17 mouse cellular contexts compared by ENCODE assay signal in genomic region chr14:102898445-102898844, GRCm38 (mm10).
DNase-seq lines count a peak whose midpoint lies in the region; ATAC-seq and TF ChIP-seq lines count a peak whose summit lies in the region.
"Had no signal": no experiment of that assay in that cellular context is flagged by ENCODE, and none has a peak within 500 bp of the region (broad histone marks: within the 10 kb centered on the region; RNA-seq: fewer than 3 reads in every experiment).

No protein-coding gene starts in this region.

- H3K4me2 ChIP-seq in forebrain, postnatal 0 days (ENCODE audit: low read depth), result no peak overlapping the region
- no peak overlapping the region for H3K4me2 ChIP-seq in heart, embryonic 12.5 days
- H3K4me2 ChIP-seq in lung, postnatal 0 days (replicated peaks; ENCODE audit: low read depth, low read length), result no peak overlapping the region
- H3K4me2 ChIP-seq: hindbrain, embryonic 15.5 days; midbrain, embryonic 13.5 days had no signal

- no peaks in the 10 kb centered on the region for H3K4me1 ChIP-seq in forebrain, postnatal 0 days (ENCODE audit: insufficient read depth)
- peaks cover 4% of the 10 kb centered on the region; the same call in 1 of the 2 replicates for H3K4me1 ChIP-seq in forebrain, embryonic 10.5 days
- H3K4me1 ChIP-seq in heart, embryonic 12.5 days (replicated peaks), result peaks cover 16% of the 10 kb centered on the region
- H3K4me1 ChIP-seq in lung, postnatal 0 days (ENCODE audit: insufficient read depth, low read depth, low read length), result no peaks in the 10 kb centered on the region
- no peaks in the 10 kb centered on the region for H3K4me1 ChIP-seq in lung, adult 2 months (ENCODE audit: control insufficient read depth, insufficient read depth, low read length)
- H3K4me1 ChIP-seq: hindbrain, embryonic 15.5 days had no signal

- no peak overlapping the region for H3K9ac ChIP-seq in forebrain, postnatal 0 days
- no peak overlapping the region for H3K9ac ChIP-seq in heart, embryonic 12.5 days
- H3K9ac ChIP-seq in lung, postnatal 0 days (replicated peaks; ENCODE audit: low read depth), result no peak overlapping the region
- H3K9ac ChIP-seq: hindbrain, embryonic 15.5 days; liver, embryonic 14.5 days; midbrain, embryonic 13.5 days had no signal

- no peak overlapping the region for H3K27ac ChIP-seq in forebrain, postnatal 0 days (ENCODE audit: low read depth, low read length)
- H3K27ac ChIP-seq in forebrain, embryonic 10.5 days, result no peak overlapping the region
- no peak overlapping the region for H3K27ac ChIP-seq in heart, embryonic 12.5 days (ENCODE audit: poor library complexity, severe bottlenecking)
- no peak overlapping the region for H3K27ac ChIP-seq in lung, postnatal 0 days (ENCODE audit: low read length)
- H3K27ac ChIP-seq: hindbrain, embryonic 15.5 days; liver, embryonic 14.5 days; midbrain, embryonic 13.5 days had no signal

- no peaks in the 10 kb centered on the region for H3K9me3 ChIP-seq in forebrain, postnatal 0 days (ENCODE audit: low read length)
- H3K9me3 ChIP-seq in forebrain, embryonic 10.5 days, result no peaks in the 10 kb centered on the region
- H3K9me3 ChIP-seq in heart, embryonic 12.5 days (replicated peaks), result no peaks in the 10 kb centered on the region
- no peaks in the 10 kb centered on the region for H3K9me3 ChIP-seq in lung, postnatal 0 days (ENCODE audit: low read length)
- H3K9me3 ChIP-seq: hindbrain, embryonic 15.5 days; midbrain, embryonic 13.5 days had no signal

- no peaks in the 10 kb centered on the region for H3K27me3 ChIP-seq in forebrain, postnatal 0 days (ENCODE audit: insufficient read depth, low read length)
- H3K27me3 ChIP-seq in forebrain, embryonic 10.5 days (ENCODE audit: poor library complexity, severe bottlenecking), result no peaks in the 10 kb centered on the region
- H3K27me3 ChIP-seq in heart, embryonic 12.5 days (replicated peaks), result no peaks in the 10 kb centered on the region
- no peaks in the 10 kb centered on the region for H3K27me3 ChIP-seq in lung, postnatal 0 days (replicated peaks; ENCODE audit: insufficient read depth, low read length)
- H3K27me3 ChIP-seq: hindbrain, embryonic 15.5 days; midbrain, embryonic 13.5 days had no signal

- H3K4me3 ChIP-seq in forebrain, postnatal 0 days (ENCODE audit: low read depth, low read length), result no peak overlapping the region
- no peak overlapping the region for H3K4me3 ChIP-seq in forebrain, embryonic 10.5 days
- no peak overlapping the region for H3K4me3 ChIP-seq in heart, embryonic 12.5 days
- H3K4me3 ChIP-seq in lung, postnatal 0 days (ENCODE audit: low read depth, low read length), result no peak overlapping the region
- H3K4me3 ChIP-seq in lung, adult 2 months (replicated peaks; ENCODE audit: extremely low read depth, low read depth, low read length), result no peak overlapping the region
- H3K4me3 ChIP-seq: hindbrain, embryonic 15.5 days; midbrain, embryonic 13.5 days had no signal

- peak; percentile 42 for DNase-seq in forebrain, postnatal 0 days
- DNase-seq in forebrain, embryonic 10.5 days (ENCODE audit: extremely low spot score, low spot score), result no peak
- peak; percentile 48 to 56 for DNase-seq in heart, postnatal 10 days
- peak; percentile 62 for DNase-seq in lung, postnatal 0 days (ENCODE audit: low spot score)
- no peak for DNase-seq in lung, adult 2 months
- no peak for DNase-seq in T-cell, adult 2 months (ENCODE audit: low spot score)
- DNase-seq: B cell, adult 2 months; cerebellum, adult 11 months; cerebellum, postnatal 14 days; gastrocnemius, postnatal 36 days; right cerebral cortex, postnatal 14 days had no signal

- H3K36me3 ChIP-seq in forebrain, postnatal 0 days (ENCODE audit: insufficient read depth), result no peaks in the 10 kb centered on the region
- no peaks in the 10 kb centered on the region for H3K36me3 ChIP-seq in forebrain, embryonic 10.5 days (replicated peaks)
- H3K36me3 ChIP-seq in heart, embryonic 12.5 days, result no peaks in the 10 kb centered on the region
- no peaks in the 10 kb centered on the region for H3K36me3 ChIP-seq in lung, postnatal 0 days (ENCODE audit: insufficient read depth, low read length)
- H3K36me3 ChIP-seq: hindbrain, embryonic 15.5 days; midbrain, embryonic 13.5 days had no signal

- ATAC-seq in forebrain, postnatal 0 days, result no peak
- ATAC-seq in heart, embryonic 12.5 days (ENCODE audit: insufficient number of reproducible peaks, low FRiP score), result no peak
- ATAC-seq in lung, postnatal 0 days, result peak; percentile 32; the same call in 1 of the 2 replicates
- no peak for ATAC-seq in CD4-positive, CD25-positive, alpha-beta regulatory T cell, adult 4 months
- ATAC-seq: intestine, embryonic 16.5 days; midbrain, embryonic 13.5 days had no signal

- intact Hi-C loops in heart, postnatal 10 days (cut with DNase I), result no loop called here

- TF ChIP-seq POLR2A in lung, adult 2 months (IDR thresholded peaks at IDR 0.05; ENCODE audit: borderline replicate concordance, extremely low read depth, low read depth, low read length), result no peak

- WGBS in forebrain, postnatal 0 days, result 80% methylated on average over 4 of the region's 4 CpGs
- WGBS in forebrain, embryonic 10.5 days, result 94% methylated on average over 4 of the region's 4 CpGs
- 77% methylated on average over 4 of the region's 4 CpGs for WGBS in heart, embryonic 12.5 days
- 66% methylated on average over 4 of the region's 4 CpGs for WGBS in lung, postnatal 0 days
- 47% methylated on average over 4 of the region's 4 CpGs for WGBS in lung, adult 2 months

- TF ChIP-seq CTCF in forebrain, postnatal 0 days (IDR thresholded peaks at IDR 0.05; ENCODE audit: low read depth), result no peak
- TF ChIP-seq CTCF in lung, postnatal 0 days (IDR thresholded peaks at IDR 0.05), result no peak
- TF ChIP-seq CTCF in lung, adult 2 months (IDR thresholded peaks at IDR 0.05; ENCODE audit: insufficient read depth, low read length), result no peak

- TF ChIP-seq EP300 in lung, postnatal 0 days (IDR thresholded peaks at IDR 0.05), result no peak

Comparison
In these comparisons a context has a peak if more than half of its experiments do, and no peak if none do; other contexts are left out.
1. DNase-seq: peak in forebrain, postnatal 0 days (single experiment), heart, postnatal 10 days (2 of 2) and lung, postnatal 0 days (single experiment); none in forebrain, embryonic 10.5 days (single experiment), lung, adult 2 months (single experiment) and T-cell, adult 2 months (single experiment).